Mouse (Mus musculus) kidney, postnatal 0 days (tissue): ENCODE results near the gene Camk1g. TPM values are rescaled to one million over a fixed set of nuclear protein-coding genes. Genes with fewer than 3 reads are reported as not detected.

ENCODE experiments used
- ATAC-seq: fragments of 200-750 bp; cut with Nextera tagmentation; replicated peaks from 2 replicates; pipeline ENCODE4 v1.8.0; 2017; ENCODE audit warnings: low read depth, moderate number of reproducible peaks, moderate TSS enrichment, moderate library complexity; ENCODE audit not compliant: low FRiP score
- DNase-seq: peaks from one replicate; pipeline ENCODE4 v3.0.0-alpha.2; 2016; ENCODE audit warnings: low spot score
- H3K27ac ChIP-seq: fragments of 300-500 bp; sonication (generic); 2 replicates; pipeline ENCODE4 v1.5.1; 2014; ENCODE audit warnings: mild to moderate bottlenecking
- H3K27me3 ChIP-seq: fragments of 300-500 bp; sonication (generic); 2 replicates; pipeline ENCODE4 v1.6.1; 2014; ENCODE audit warnings: low read length, mixed read lengths; ENCODE audit not compliant: insufficient read depth
- H3K36me3 ChIP-seq: fragments of 300-500 bp; sonication (generic); 2 replicates; pipeline ENCODE4 v1.6.1; 2014; ENCODE audit warnings: low read length, mixed read lengths; ENCODE audit not compliant: insufficient read depth
- H3K4me1 ChIP-seq: fragments of 300-500 bp; sonication (generic); replicated peaks from 2 replicates; pipeline ENCODE4 v1.6.1; 2014; ENCODE audit warnings: antibody characterized with exemption, low read length, mixed read lengths; ENCODE audit not compliant: insufficient read depth
- H3K4me2 ChIP-seq: fragments of 300-500 bp; sonication (generic); 2 replicates; pipeline ENCODE4 v1.6.1; 2014; ENCODE audit warnings: mild to moderate bottlenecking, low read length, moderate library complexity, mixed read lengths
- H3K4me3 ChIP-seq: fragments of 300-500 bp; sonication (generic); replicated peaks from 2 replicates; pipeline ENCODE4 v1.5.1; 2014; ENCODE audit warnings: low read depth, low read length
- H3K9ac ChIP-seq: fragments of 300-500 bp; sonication (generic); 2 replicates; pipeline ENCODE4 v1.6.1; 2014; ENCODE audit warnings: low read depth, low read length
- H3K9me3 ChIP-seq: fragments of 300-500 bp; sonication (generic); replicated peaks from 2 replicates; pipeline ENCODE4 v1.6.1; 2016; ENCODE audit warnings: low read length, inconsistent platforms, mixed read lengths
- CTCF ChIP-seq: IDR thresholded peaks from 2 replicates; pipeline ENCODE4 v1.5.1; 2016; ENCODE audit warnings: antibody characterized with exemption, low read depth, mild to moderate bottlenecking, moderate library complexity
- WGBS: fragments of 180-500 bp; shearing (Covaris S2); extraction: QIAGEN DNeasy Blood & Tissue Kit; methylation state at CpG from one replicate; pipeline ENCODE4 v1.1.7; 2014; 5-methylcytosine and 5-hydroxymethylcytosine counted together
- polyA plus RNA-seq: library from polyadenylated mRNA; unstranded; fragments of >200 nt; fragmentation: Nextera tagmentation; extraction: Ambion mirVana; gene quantifications from 2 replicates; pipeline ENCODE4 v1.2.1, GENCODE M21; 2015

The Camk1g gene
- polyA plus RNA-seq, 1 experiment from 2014 or later: 6.8 TPM

DNA sequence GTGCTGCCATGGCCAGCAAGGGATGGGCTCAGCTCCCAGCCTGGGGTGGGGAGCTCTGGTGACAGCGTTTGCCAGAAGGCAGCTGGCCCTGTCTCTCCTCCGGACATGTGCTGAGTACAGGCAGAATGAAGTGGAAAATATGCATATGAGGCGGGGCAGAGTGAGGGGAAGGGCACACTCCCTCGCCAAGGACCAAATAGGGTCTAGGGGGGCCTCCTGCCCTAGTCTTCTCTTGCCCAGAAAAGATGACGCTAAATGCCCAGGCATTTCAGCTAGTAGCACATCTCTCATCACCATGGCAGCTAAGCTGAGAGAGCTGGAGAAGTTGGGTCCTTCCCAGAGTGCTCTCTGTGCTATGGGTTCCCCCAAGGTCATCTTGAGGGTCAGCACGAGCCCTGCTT is 52.9 kb downstream of the Camk1g start:
- no peak overlapping the region for H3K9ac ChIP-seq
- no peak overlapping the region for H3K27ac ChIP-seq
- no peak for TF ChIP-seq CTCF
- ATAC-seq (no peak), DNase-seq (peak; percentile 30)
- H3K36me3 ChIP-seq: no peaks in the 10 kb centered on the region
- WGBS: 36% methylated on average over 6 of the region's 6 CpGs
- H3K4me1 ChIP-seq: 0 out of 2 replicates have a peak, but pooled peaks cover 4% of the 10 kb centered on the region
- H3K27me3 ChIP-seq: no peaks in the 10 kb centered on the region
- no peak overlapping the region for H3K4me3 ChIP-seq
- no peak overlapping the region for H3K4me2 ChIP-seq
- H3K9me3 ChIP-seq: no peaks in the 10 kb centered on the region

DNA sequence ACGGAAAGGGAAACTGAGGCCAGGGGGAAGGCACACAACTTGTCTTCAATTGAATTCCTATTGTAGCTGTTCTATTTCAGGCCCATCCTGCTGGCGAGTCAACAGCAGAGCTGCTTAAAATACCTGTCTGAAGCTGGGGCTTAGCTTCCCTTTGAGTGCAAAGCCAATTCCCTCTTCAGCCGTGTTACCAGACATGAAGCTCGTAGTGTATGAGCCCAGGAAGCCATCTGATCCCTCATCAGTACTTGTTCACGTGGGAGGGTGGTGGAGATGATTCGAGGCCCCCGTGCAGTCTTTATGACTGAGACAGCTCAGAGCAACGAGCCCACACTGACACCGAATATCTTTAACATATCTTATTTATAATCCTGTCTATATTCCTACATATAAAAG is 53.7 kb downstream of the Camk1g start:
- TF ChIP-seq CTCF: no peak
- DNase-seq (no peak), ATAC-seq (no peak)
- no peaks in the 10 kb centered on the region for H3K27me3 ChIP-seq
- H3K27ac ChIP-seq: peak overlapping the region; percentile 31; the same call in 1 of the 2 replicates
- 0 out of 2 replicates have a peak, but pooled peaks cover 4% of the 10 kb centered on the region for H3K4me1 ChIP-seq
- H3K36me3 ChIP-seq: no peaks in the 10 kb centered on the region
- no peak overlapping the region for H3K4me3 ChIP-seq
- H3K9ac ChIP-seq: no peak overlapping the region
- H3K9me3 ChIP-seq: no peaks in the 10 kb centered on the region
- no peak overlapping the region for H3K4me2 ChIP-seq
- WGBS: 52% methylated on average over 9 of the region's 9 CpGs

DNA sequence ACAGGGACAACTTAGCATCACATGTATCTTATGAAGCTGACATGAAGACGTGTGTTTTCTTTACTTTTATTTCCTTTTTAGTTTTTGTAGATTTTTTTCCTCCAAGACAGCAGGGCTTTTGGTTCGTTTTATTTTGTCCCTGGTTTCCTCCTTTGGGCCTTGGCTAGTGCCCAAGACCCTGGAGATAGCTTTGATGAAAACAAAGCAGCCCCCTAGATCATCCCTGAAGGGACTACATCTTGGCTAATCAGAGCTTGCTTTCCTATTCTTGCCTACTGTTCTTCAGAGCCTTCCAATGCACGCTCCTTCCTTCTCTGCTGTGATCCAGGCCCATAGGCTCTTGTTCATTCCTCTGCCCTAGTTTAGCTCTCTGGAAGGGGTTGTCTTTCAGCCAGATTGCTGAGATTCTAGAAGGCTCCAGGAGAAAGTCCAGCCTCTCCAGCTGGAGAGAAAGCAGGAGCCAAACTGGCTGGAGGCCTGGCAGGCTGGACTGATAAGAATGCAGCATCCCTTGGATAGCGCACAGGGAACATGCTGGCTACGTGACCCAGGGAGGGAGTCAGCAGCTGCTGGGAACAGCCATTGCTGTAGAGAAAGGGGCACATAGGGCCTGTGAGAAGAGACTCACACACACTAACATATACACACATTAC is 54.3 kb downstream of the Camk1g start:
- H3K27me3 ChIP-seq: no peaks in the 10 kb centered on the region
- 0 out of 2 replicates have a peak, but pooled peaks cover 4% of the 10 kb centered on the region for H3K4me1 ChIP-seq
- no peak for TF ChIP-seq CTCF
- peak; percentile 83 for DNase-seq
- H3K4me3 ChIP-seq: no peak overlapping the region
- no peaks in the 10 kb centered on the region for H3K9me3 ChIP-seq
- no peak overlapping the region for H3K4me2 ChIP-seq
- no peak overlapping the region for H3K9ac ChIP-seq
- no peak for ATAC-seq
- no peaks in the 10 kb centered on the region for H3K36me3 ChIP-seq
- peak overlapping the region; percentile 81 for H3K27ac ChIP-seq
- 55% methylated on average over 5 of the region's 5 CpGs for WGBS

DNA sequence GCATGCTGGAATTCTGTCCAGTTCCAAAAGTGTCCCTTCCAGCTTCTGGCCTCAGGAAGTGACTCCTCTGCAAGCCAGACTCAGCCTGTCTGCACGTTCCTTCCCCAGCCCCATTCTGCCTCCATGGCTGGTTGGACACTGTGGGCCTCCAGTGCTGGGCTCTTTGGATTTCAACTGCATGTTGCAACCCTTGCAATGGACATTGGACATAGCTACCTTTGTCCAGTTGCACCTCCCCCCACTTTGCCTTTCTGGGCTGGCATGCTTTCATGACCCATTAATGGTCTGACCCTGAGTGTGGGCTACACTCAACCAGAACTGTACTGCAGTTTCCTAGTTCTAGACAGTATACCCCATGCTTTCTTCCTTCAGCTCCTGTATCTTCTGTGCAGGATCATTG is 58.5 kb downstream of the Camk1g start:
- ATAC-seq: peak; percentile 85
- Histone ChIP-seq H3K4me1 (0 out of 2 replicates have a peak, but pooled peaks cover 4% of the 10 kb centered on the region), H3K36me3 (no peaks in the 10 kb centered on the region), H3K9ac (no peak overlapping the region), H3K27me3 (no peaks in the 10 kb centered on the region), H3K4me3 (no peak overlapping the region), H3K4me2 (no peak overlapping the region), H3K27ac (no peak overlapping the region), H3K9me3 (no peaks in the 10 kb centered on the region)
- peak; percentile 15 for DNase-seq
- 25% methylated on average over 1 of the region's 1 CpGs for whole genome bisulfite sequencing
- TF ChIP-seq CTCF: no peak

DNA sequence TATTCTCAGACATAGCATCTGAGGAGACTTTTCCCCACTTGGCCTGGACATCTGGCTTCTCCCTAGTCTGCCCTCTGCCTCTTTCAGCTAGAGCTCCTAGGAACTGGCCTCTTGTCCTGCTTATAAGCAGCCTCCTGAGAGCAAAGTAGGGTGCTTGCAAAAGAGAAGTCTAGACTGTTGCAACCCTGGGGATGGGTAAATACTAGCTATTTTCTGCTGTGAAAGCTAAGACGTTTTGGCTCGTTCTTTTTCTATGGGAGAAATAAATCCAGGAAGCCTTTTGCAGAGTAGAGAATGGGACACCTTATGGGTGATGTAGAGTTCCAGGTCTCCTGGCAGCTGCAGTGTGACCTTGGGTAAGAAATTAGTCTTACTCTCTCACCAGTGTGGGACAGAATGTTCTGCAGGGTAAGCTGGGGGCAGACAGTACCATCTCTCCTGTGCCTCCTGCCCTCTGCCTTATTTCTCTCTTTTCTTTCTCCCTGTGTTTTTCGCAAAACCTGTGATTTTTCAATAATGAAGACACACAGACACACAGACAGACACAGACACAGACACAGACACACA is 59.5 kb downstream of the Camk1g start:
- Histone ChIP-seq H3K4me1 (0 out of 2 replicates have a peak, but pooled peaks cover 4% of the 10 kb centered on the region), H3K9me3 (no peaks in the 10 kb centered on the region), H3K4me3 (no peak overlapping the region), H3K9ac (no peak overlapping the region), H3K4me2 (no peak overlapping the region), H3K27ac (no peak overlapping the region), H3K36me3 (no peaks in the 10 kb centered on the region), H3K27me3 (no peaks in the 10 kb centered on the region)
- 86% methylated on average over 3 of the region's 3 CpGs for WGBS
- ATAC-seq (no peak), DNase-seq (no peak)
- no peak for TF ChIP-seq CTCF

DNA sequence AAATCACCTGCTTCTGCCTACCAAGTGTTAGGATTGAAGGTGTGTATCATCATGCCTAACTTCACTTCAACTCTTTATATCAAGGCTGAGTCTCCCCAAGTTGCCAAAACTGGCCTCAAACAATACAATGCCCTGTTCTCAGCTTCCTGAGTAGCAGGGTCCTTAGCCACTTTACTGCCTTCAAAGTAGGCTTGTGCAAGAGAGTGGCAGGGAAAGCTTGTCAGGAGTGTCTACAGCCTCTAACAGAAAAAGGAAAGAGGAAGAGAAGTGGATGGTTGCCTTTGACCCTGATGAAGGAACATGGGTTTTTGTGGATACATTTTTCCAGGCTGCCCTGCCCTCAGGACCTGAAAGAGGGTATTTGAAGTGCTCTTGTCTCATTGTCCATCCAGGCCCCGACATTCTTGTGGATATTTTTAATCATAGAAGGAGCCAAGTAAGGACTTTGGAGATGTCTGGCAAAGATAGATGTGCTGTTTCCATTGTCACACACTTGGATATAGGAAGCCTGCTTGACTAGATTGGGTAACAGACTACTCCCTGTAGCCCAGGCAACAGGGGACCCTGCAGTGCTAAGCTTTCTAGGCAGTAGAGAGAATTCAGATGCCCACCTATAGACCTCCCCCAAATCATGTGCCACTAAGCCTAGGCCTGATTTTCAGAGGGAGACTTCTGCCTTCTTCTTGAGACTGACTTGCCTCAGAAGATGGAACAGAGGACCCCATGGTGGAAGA is 60.1 kb downstream of the Camk1g start:
- Histone ChIP-seq H3K9me3 (no peaks in the 10 kb centered on the region), H3K36me3 (no peaks in the 10 kb centered on the region), H3K4me2 (no peak overlapping the region), H3K27ac (no peak overlapping the region), H3K27me3 (no peaks in the 10 kb centered on the region), H3K4me1 (no peaks in the 10 kb centered on the region), H3K4me3 (no peak overlapping the region), H3K9ac (no peak overlapping the region)
- DNase-seq (no peak), ATAC-seq (no peak)
- WGBS: 67% methylated on average over 1 of the region's 1 CpGs
- no peak for TF ChIP-seq CTCF
